Mouse (Mus musculus) megakaryocyte, embryonic 14.5 days (primary cell): Measurements from ENCODE around the gene Eva1b.

Source experiments
- FLI1 ChIP-seq: IDR thresholded peaks from 2 replicates; pipeline ENCODE4 v1.6.1; 2012; ENCODE audit warnings: low read length, inconsistent platforms, mixed read lengths
- GATA1 ChIP-seq: IDR thresholded peaks from 3 replicates; pipeline ENCODE4 v1.6.1; 2012; ENCODE audit warnings: mixed read lengths, low read length, inconsistent platforms, borderline replicate concordance

DNA sequence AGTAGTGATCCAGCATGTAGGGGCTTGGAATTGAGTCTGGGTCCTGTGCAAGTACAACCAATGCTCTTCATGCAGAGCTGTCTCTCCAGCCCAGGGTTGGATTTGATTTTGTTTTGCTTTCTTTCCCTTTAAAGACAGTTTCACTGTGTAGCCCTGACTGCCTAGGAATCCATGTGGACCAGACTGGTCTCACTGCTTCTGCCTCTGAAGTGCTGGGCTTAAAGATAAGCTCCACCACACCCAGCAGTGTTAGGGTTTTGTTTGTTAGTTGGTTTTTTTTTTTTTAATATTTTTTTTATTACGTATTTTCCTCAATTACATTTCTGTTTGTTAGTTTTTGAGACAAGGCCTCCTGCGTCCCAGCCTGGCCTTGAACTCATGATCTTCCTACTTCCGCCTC, 48.2 kb upstream of the Eva1b start:
- TF ChIP-seq GATA1, result no peak
- no peak for TF ChIP-seq FLI1
